Mouse (Mus musculus): ENCODE measurements around the gene Fgl2. TPM values are rescaled to one million over a fixed set of nuclear protein-coding genes. Genes with fewer than 3 reads are reported as not detected.

Gene Fgl2
- total and polyA plus RNA-seq, 3 experiments: 0.41 to 10.4 (median 0.59) TPM

Other genes with a start within 250 kb of the Fgl2 start
- 1.2 and 1.7 TPM in 2 replicates for gene Gsap, start 186.4 kb upstream of the Fgl2 start, total RNA-seq (2012; rRNA removed)
- 3.5 and 3.8 TPM in 2 replicates for gene Gsap, start 186.4 kb upstream of the Fgl2 start, total RNA-seq (2014; rRNA removed)
- 2.2 and 3.2 TPM in 2 replicates for gene Gsap, start 186.4 kb upstream of the Fgl2 start, polyA plus RNA-seq (2012; ENCODE audit: insufficient read length, low read depth)
- not detected in 2 replicates for gene Ccdc146, start 52.0 kb downstream of the Fgl2 start, total RNA-seq (2012; rRNA removed)
- gene Ccdc146, start 52.0 kb downstream of the Fgl2 start, total RNA-seq (2014; rRNA removed): 0.17 and 0.27 TPM in 2 replicates
- 0.21 and 0.57 TPM in 2 replicates for gene Ccdc146, start 52.0 kb downstream of the Fgl2 start, polyA plus RNA-seq (2012; ENCODE audit: insufficient read length, low read depth)
- 16.0 and 16.1 TPM in 2 replicates for gene Fam185a, start 52.3 kb downstream of the Fgl2 start, total RNA-seq (2012; rRNA removed)
- gene Fam185a, start 52.3 kb downstream of the Fgl2 start, total RNA-seq (2014; rRNA removed): 30.6 and 32.1 TPM in 2 replicates
- 12.5 and 13.4 TPM in 2 replicates for gene Fam185a, start 52.3 kb downstream of the Fgl2 start, polyA plus RNA-seq (2012; ENCODE audit: insufficient read length, low read depth)
- gene Lrrc17, start 170.9 kb downstream of the Fgl2 start, total RNA-seq (2012; rRNA removed): not detected in 2 replicates
- not detected in 2 replicates for gene Lrrc17, start 170.9 kb downstream of the Fgl2 start, total RNA-seq (2014; rRNA removed)
- not detected in 2 replicates for gene Lrrc17, start 170.9 kb downstream of the Fgl2 start, polyA plus RNA-seq (2012; ENCODE audit: insufficient read length, low read depth)

Measured in CH12.LX (cell line).